Mouse (Mus musculus): Measurements from ENCODE around the gene Trub1.

DNA sequence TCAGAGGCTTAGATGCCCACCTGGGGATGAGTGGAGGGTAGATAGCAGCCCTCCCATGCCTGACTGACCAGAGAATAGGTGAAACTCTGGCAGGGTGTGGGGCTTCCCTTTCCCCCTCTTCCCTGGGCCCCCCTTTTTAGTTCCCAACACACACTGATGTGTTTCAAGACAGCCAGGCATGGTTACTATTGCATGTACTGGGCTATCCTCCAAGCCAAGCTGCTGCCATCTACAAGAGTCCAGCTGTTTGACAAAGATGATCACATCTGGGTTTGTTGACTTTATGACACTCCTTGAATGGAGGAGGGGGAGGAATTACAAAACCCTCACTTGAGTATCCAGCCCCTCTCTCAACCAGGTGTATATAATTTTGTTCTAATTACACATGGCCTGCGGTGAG lies 44.8 kb upstream of the Trub1 start:
- TF ChIP-seq POLR2A (IDR thresholded peaks at IDR 0.05; ENCODE audit: insufficient read length, low read depth): no peak
- TF ChIP-seq E2F4 (IDR thresholded peaks at IDR 0.05; ENCODE audit: insufficient read depth): no peak
- no peak for TF ChIP-seq CEBPB (IDR thresholded peaks at IDR 0.05; ENCODE audit: insufficient read depth, poor library complexity, severe bottlenecking)
- no peak for TF ChIP-seq TCF12 (IDR thresholded peaks at IDR 0.05; ENCODE audit: insufficient read depth, poor library complexity, severe bottlenecking)
- no peak for TF ChIP-seq MYOD1 (IDR thresholded peaks at IDR 0.05; ENCODE audit: control insufficient read depth in 1 of 3, insufficient read length in 2 of 3, low read depth in 2 of 3)
- no peak for TF ChIP-seq POLR2AphosphoS2 (IDR thresholded peaks at IDR 0.05; ENCODE audit: insufficient read length, low read depth)
- no peak for TF ChIP-seq MYOG (IDR thresholded peaks at IDR 0.05; ENCODE audit: control insufficient read depth in 1 of 3, insufficient read depth in 1 of 3, insufficient read length in 2 of 3, low read depth in 2 of 3)
- TF ChIP-seq MAX (IDR thresholded peaks at IDR 0.05; ENCODE audit: low read depth): no peak
